Mouse (Mus musculus) CH12.LX (cell line): Measurements from ENCODE around the gene Tmem50b. TPM values are rescaled to one million over a fixed set of nuclear protein-coding genes. Genes with fewer than 3 reads are reported as not detected.

Experiments
- DNase-seq: peaks from one replicate; pipeline ENCODE4 v3.0.0-alpha.2; 2013; ENCODE audit errors: extremely low read depth
- H3K27ac ChIP-seq: 2 replicates; pipeline ENCODE4 v1.5.1; 2012; ENCODE audit warnings: low read depth, mild to moderate bottlenecking, control low read depth, moderate library complexity; ENCODE audit not compliant: insufficient read depth
- H3K27me3 ChIP-seq: replicated peaks from 2 replicates; pipeline ENCODE3; 2012; ENCODE audit warnings: inconsistent platforms
- H3K36me3 ChIP-seq, 2 experiments: replicated peaks in 1 of 2; 2 replicates each; pipeline versions ENCODE3 to v1.6.1; 2012; ENCODE audit warnings: inconsistent platforms in 1 of 2, low read length in 1 of 2, mild to moderate bottlenecking in 1 of 2, mixed read lengths in 1 of 2, moderate library complexity in 1 of 2; ENCODE audit not compliant: control insufficient read depth in 1 of 2, insufficient read depth in 1 of 2
- H3K4me1 ChIP-seq, 2 experiments: 2 replicates each; pipeline ENCODE4 v1.6.1; 2012; ENCODE audit warnings: inconsistent platforms in 1 of 2, moderate library complexity in 1 of 2; ENCODE audit not compliant: insufficient read depth in 2 of 2, control insufficient read depth in 1 of 2
- H3K4me2 ChIP-seq: 2 replicates; pipeline ENCODE4 v1.6.1; 2012; ENCODE audit warnings: low read depth, mild to moderate bottlenecking, control low read depth; ENCODE audit not compliant: poor library complexity, insufficient read depth, severe bottlenecking
- H3K4me3 ChIP-seq, 3 experiments: fragments of 150-350 bp in 1 of 3; sonication (generic) in 1 of 3; replicated peaks in 1 of 3; 2 replicates each; pipeline versions ENCODE3 to v1.5.1; 2011 to 2012; ENCODE audit warnings: low read depth in 2 of 3, low read length in 2 of 3, mild to moderate bottlenecking in 2 of 3, moderate library complexity in 2 of 3, control low read depth in 1 of 3, improper control_type of control experiment in 1 of 3, inconsistent platforms in 1 of 3, mixed read lengths in 1 of 3; ENCODE audit not compliant: poor library complexity in 1 of 3
- H3K79me2 ChIP-seq: replicated peaks from 2 replicates; pipeline ENCODE4 v1.6.1; 2012; ENCODE audit warnings: mild to moderate bottlenecking, moderate library complexity; ENCODE audit not compliant: control insufficient read depth, poor library complexity, insufficient read depth, severe bottlenecking; ENCODE audit errors: extremely low read depth
- H3K9ac ChIP-seq: 2 replicates; pipeline ENCODE4 v1.6.1; 2012; ENCODE audit warnings: low read depth, mild to moderate bottlenecking, control low read depth, moderate library complexity; ENCODE audit not compliant: insufficient read depth
- H3K9me3 ChIP-seq: replicated peaks from 2 replicates; pipeline ENCODE3; 2012; ENCODE audit warnings: low read length, inconsistent platforms, mixed read lengths
- BHLHE40 ChIP-seq: IDR thresholded peaks from 2 replicates; pipeline ENCODE4 v1.6.1; 2011; ENCODE audit warnings: mild to moderate bottlenecking, low read depth, low read length, improper control_type of control experiment
- CHD1 ChIP-seq: IDR thresholded peaks from 2 replicates; pipeline ENCODE4 v1.6.1; 2012; ENCODE audit warnings: low read depth, low read length, improper control_type of control experiment, inconsistent platforms
- CHD2 ChIP-seq: IDR thresholded peaks from 2 replicates; pipeline ENCODE4 v1.6.1; 2011; ENCODE audit warnings: low read length, improper control_type of control experiment
- ELF1 ChIP-seq: IDR thresholded peaks from 2 replicates; pipeline ENCODE4 v1.6.1; 2014; ENCODE audit warnings: low read depth, mild to moderate bottlenecking, inconsistent platforms, low read length, improper control_type of control experiment
- EP300 ChIP-seq: IDR thresholded peaks from 2 replicates; pipeline ENCODE4 v1.6.1; 2011; ENCODE audit warnings: low read length, improper control_type of control experiment
- ETS1 ChIP-seq: conservative IDR thresholded peaks from 2 replicates; pipeline ENCODE4 v1.6.1; 2012; ENCODE audit warnings: low read depth, mild to moderate bottlenecking, inconsistent platforms, low read length, improper control_type of control experiment, moderate library complexity
- JUND ChIP-seq: conservative IDR thresholded peaks from 2 replicates; pipeline ENCODE4 v1.6.1; 2011; ENCODE audit warnings: low read depth, low read length, improper control_type of control experiment
- KAT2A ChIP-seq: IDR thresholded peaks from 2 replicates; pipeline ENCODE4 v1.6.1; 2012; ENCODE audit warnings: low read length, improper control_type of control experiment, inconsistent platforms; ENCODE audit not compliant: insufficient replicate concordance
- MAX ChIP-seq: IDR thresholded peaks from 2 replicates; pipeline ENCODE4 v1.6.1; 2011; ENCODE audit warnings: low read length, improper control_type of control experiment
- MEF2A ChIP-seq: IDR thresholded peaks from 2 replicates; pipeline ENCODE4 v1.6.1; 2014; ENCODE audit warnings: low read depth, mild to moderate bottlenecking, inconsistent platforms, low read length, improper control_type of control experiment, borderline replicate concordance
- MXI1 ChIP-seq: IDR thresholded peaks from 2 replicates; pipeline ENCODE4 v1.6.1; 2011; ENCODE audit warnings: mild to moderate bottlenecking, low read depth, low read length, improper control_type of control experiment
- NELFE ChIP-seq: IDR thresholded peaks from 2 replicates; pipeline ENCODE4 v1.6.1; 2011; ENCODE audit warnings: low read depth, low read length, improper control_type of control experiment
- NRF1 ChIP-seq: IDR thresholded peaks from 2 replicates; pipeline ENCODE4 v1.6.1; 2014; ENCODE audit warnings: low read depth, mild to moderate bottlenecking, inconsistent platforms, low read length, improper control_type of control experiment, moderate library complexity
- TBP ChIP-seq: conservative IDR thresholded peaks from 2 replicates; pipeline ENCODE4 v1.6.1; 2011; ENCODE audit warnings: low read depth, low read length, improper control_type of control experiment
- TCF12 ChIP-seq: IDR thresholded peaks from 2 replicates; pipeline ENCODE4 v1.6.1; 2014; ENCODE audit warnings: low read depth, mild to moderate bottlenecking, inconsistent platforms, low read length, improper control_type of control experiment
- UBTF ChIP-seq: IDR thresholded peaks from 2 replicates; pipeline ENCODE4 v1.6.1; 2012; ENCODE audit warnings: low read depth, mild to moderate bottlenecking, inconsistent platforms, low read length, improper control_type of control experiment, moderate library complexity
- USF1 ChIP-seq: IDR thresholded peaks from 2 replicates; pipeline ENCODE4 v1.6.1; 2014; ENCODE audit warnings: low read depth, mild to moderate bottlenecking, inconsistent platforms, low read length, improper control_type of control experiment
- ZC3H11A ChIP-seq: IDR thresholded peaks from 2 replicates; pipeline ENCODE4 v1.6.1; 2012; ENCODE audit warnings: low read depth, mild to moderate bottlenecking, inconsistent platforms, low read length, improper control_type of control experiment
- ZMIZ1 ChIP-seq: IDR thresholded peaks from 2 replicates; pipeline ENCODE4 v1.6.1; 2012; ENCODE audit warnings: low read depth, mild to moderate bottlenecking, inconsistent platforms, low read length, improper control_type of control experiment
- ZNF384 ChIP-seq: IDR thresholded peaks from 2 replicates; pipeline ENCODE4 v1.6.1; 2012; ENCODE audit warnings: low read depth, low read length, improper control_type of control experiment, inconsistent platforms
- dilution Hi-C: fragments of 300-500 bp; cut with MboI; formaldehyde crosslinking; loops from 2 replicates; pipeline ENCODE4 v1.14.3; 2020; ENCODE audit warnings: low sequenced_read_pairs; ENCODE audit not compliant: extremely low pct_unique_long_range_greater_than_20kb, extremely low pct_ligation_motif_present
- in situ Hi-C: fragments of 300-500 bp; cut with MboI; formaldehyde crosslinking; loops from 3 replicates; pipeline ENCODE4 v1.14.3; 2019; ENCODE audit warnings: low sequenced_read_pairs, low pct_ligation_motif_present, low pct_unique_long_range_greater_than_20kb, mixed read lengths
- polyA plus RNA-seq: library from polyadenylated mRNA; unstranded; fragments of >175 nt; gene quantifications from 2 replicates; pipeline ENCODE4 v1.2.1, GENCODE M21; 2012; ENCODE audit warnings: low read depth; ENCODE audit not compliant: insufficient read length
- total RNA-seq, 2 experiments: library from RNA; depleted of rRNA; stranded (reverse); fragments of 300-350 nt in 1 of 2; fragments of >200 nt in 1 of 2; gene quantifications; 2 replicates each; pipeline ENCODE4 v1.2.3; 2012 to 2014

Tmem50b gene
- total and polyA plus RNA-seq, 3 experiments, result 6.1 to 15.9 (median 12.7) TPM

DNA sequence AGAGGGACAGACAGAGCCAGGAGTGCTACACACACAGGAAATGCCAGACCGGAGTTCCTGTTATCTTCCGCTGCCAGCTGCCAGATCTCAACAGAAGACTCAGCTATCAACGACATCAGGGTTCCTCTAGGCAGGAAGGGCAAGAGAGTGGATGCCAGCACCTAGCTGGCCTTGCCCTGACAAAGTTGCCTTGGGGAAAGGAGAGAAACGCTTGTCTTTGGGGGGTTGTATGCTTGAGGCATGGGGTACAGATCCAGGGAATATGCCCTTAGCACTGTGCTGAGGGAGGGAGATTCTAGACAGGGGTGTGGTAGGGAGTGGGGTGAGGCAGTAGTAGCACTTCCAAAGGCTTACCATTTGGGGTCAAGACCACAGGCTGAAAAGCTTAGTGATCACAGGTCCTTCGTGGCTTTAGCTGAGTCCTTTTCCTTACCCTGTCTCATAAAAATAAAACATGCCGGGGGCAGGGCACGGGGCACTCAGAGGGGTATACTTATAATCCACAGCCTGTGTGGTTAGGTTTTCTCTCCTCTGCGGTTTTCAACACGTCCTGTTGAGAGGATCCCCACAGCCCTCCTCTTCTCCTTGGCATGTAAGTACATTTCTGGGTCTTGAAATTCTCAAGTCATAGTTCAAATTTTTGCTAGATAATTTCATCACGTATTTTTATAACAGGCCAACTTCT lies 51.9 kb downstream of the Tmem50b start:
- H3K4me3 ChIP-seq, result peak overlapping the region; percentile 3 to 85 (median 34)
- peak overlapping the region; percentile 94 for H3K9ac ChIP-seq
- peaks cover 0 to 6% of the 10 kb centered on the region in 2 experiments for H3K36me3 ChIP-seq
- TF ChIP-seq TCF12, result 0 out of 2 replicates have a peak, but pooled peaks have one; percentile 29
- TF ChIP-seq BHLHE40, result peak; percentile 31; the same call in 1 of the 2 replicates
- TF ChIP-seq NRF1, result no peak
- TF ChIP-seq CHD2, result peak; percentile 5; the same call in 1 of the 2 replicates
- TF ChIP-seq ZC3H11A, result no peak
- TF ChIP-seq NELFE, result no peak
- TF ChIP-seq MEF2A, result peak; percentile 43; the same call in 1 of the 2 replicates
- 0 out of 2 replicates have a peak, but pooled peaks have one; percentile 27 for TF ChIP-seq EP300
- TF ChIP-seq MXI1, result no peak
- 0 out of 2 replicates have a peak, but pooled peaks have one; percentile 38 for TF ChIP-seq ZMIZ1
- H3K9me3 ChIP-seq, result no peaks in the 10 kb centered on the region
- dilution Hi-C loops, result no loop called here
- no peaks in the 10 kb centered on the region for H3K27me3 ChIP-seq
- H3K4me1 ChIP-seq, result peaks cover 16 to 46% of the 10 kb centered on the region in 2 experiments
- DNase-seq, result no peak
- peaks cover 34% of the 10 kb centered on the region for H3K79me2 ChIP-seq
- H3K4me2 ChIP-seq, result peak overlapping the region; percentile 62
- in situ Hi-C loops, result no loop called here
- H3K27ac ChIP-seq, result peak overlapping the region; percentile 85

DNA sequence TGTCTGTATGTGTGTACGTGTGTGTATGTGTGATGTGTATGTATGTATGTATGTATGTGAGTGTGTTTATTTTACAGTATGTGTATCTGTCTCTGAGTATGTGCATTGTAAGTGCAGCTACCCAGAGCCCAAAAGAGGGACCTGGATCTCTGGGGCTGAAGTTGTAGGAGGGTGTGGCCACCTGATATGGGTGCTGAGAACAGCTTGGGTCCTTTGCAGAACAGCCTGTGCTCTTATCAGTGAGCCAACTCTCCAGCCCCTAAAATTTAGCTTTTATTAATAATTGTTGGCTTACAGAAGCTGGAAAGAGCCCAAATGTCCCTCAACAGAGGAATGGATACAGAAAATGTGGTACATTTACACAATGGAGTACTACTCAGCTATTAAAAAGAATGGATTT lies 54.0 kb downstream of the Tmem50b start:
- H3K27me3 ChIP-seq, result no peaks in the 10 kb centered on the region
- H3K36me3 ChIP-seq, result no peaks in the 10 kb centered on the region
- H3K4me3 ChIP-seq, result no peak overlapping the region
- DNase-seq, result no peak
- in situ Hi-C loops (no loop called here), dilution Hi-C loops (no loop called here)
- no peak overlapping the region for H3K4me2 ChIP-seq
- H3K27ac ChIP-seq, result no peak overlapping the region
- H3K4me1 ChIP-seq, result peaks cover 12 to 44% of the 10 kb centered on the region in 2 experiments
- no peaks in the 10 kb centered on the region for H3K9me3 ChIP-seq
- no peak overlapping the region for H3K9ac ChIP-seq
- peaks cover 15% of the 10 kb centered on the region for H3K79me2 ChIP-seq
- TF ChIP-seq UBTF (no peak), MAX (no peak), USF1 (no peak), TBP (no peak), ZNF384 (no peak), ETS1 (no peak), ELF1 (no peak), CHD1 (no peak), KAT2A (no peak), BHLHE40 (no peak), CHD2 (no peak), JUND (no peak), TCF12 (no peak), ZC3H11A (no peak), EP300 (no peak), MEF2A (no peak)
- TF ChIP-seq, all 38 proteins: peak for 0
